Mouse (Mus musculus): ENCODE data around the gene Aamp.

Gene Aamp

DNA sequence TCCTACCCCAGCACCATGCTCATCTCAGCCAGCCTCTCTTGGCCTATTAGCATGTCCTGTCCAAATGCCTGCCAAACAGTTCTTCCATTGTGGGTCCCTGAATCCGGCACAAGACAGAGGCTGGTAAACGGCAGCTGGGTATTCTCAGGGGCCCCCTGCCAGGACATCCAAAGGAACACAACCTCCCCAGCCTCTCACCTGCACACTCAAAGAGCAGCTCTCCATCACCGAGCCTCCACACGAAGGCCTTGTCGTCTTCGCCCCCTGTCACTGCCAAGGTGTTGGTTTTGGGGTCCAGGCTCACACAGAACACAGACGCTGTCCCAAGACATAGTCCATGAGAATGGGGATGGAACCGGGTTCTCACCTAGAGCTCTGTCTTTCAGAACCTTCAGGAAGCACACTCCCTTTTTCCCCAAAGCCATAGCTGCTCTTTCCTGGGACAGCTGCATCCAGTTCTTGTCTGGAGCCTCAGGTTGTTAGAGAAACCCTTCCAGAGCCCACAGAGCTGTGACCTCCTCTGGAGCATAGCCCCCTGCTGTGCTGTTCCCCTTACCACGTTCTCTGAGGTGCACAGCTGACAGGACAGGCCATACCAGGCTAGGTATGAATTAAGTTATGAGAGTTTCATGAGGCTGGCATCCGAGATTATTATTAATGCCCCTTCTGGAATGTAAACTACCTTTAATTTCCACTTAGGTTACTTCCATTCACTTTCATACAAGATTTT lies 1.5 kb downstream of the Aamp start:
- no peak for DNase-seq (ENCODE audit: low read depth, low spot score)

GRCm38 (mm10) chr1:74281886-74282285 lies 2.7 kb downstream of the Aamp start:
- DNase-seq (ENCODE audit: low read depth, low spot score) = no peak

DNA sequence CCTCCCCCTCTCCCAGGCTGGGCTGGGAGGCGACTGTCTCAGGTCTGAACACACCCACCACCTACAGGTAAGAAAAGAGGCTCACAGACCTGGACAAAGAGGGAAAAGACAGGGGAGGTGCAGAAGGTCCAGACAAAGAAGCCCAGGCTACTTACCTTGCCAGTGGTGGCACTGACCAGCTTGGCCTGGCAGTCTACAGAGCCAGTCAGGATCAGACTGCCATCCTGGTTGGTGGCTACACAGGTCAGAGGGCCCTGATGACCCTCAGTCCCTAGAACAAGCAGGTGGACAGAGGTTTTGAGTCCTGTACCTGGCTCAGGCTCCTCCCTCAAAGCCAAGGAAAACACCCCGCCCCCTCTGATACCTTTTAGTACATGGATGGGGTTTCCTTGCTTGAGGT lies 3.2 kb downstream of the Aamp start:
- DNase-seq (ENCODE audit: low read depth, low spot score) = no peak

GRCm38 (mm10) chr1:74280591-74281325 lies 3.8 kb downstream of the Aamp start:
- no peak for DNase-seq (ENCODE audit: low read depth, low spot score)

DNA sequence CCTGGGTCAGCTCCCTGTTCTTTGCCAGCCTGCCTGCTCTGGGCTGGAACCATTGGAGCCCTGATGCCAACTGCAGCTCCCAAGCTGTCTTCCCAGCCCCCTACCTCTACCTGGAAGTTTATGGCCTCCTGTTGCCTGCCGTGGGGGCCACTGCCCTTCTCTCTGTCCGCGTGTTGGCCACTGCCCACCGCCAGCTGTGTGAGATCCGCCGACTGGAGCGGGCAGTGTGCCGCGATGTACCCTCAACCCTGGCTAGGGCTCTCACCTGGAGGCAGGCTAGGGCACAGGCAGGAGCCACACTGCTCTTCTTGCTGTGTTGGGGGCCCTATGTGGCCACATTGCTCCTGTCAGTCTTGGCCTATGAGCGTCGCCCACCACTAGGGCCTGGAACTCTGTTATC lies 5.5 kb downstream of the Aamp start:
- no peak for DNase-seq (ENCODE audit: low read depth, low spot score)

GRCm38 (mm10) chr1:74278538-74278937 lies 6.0 kb downstream of the Aamp start, which contains the start of gene Gpbar1:
Gene Gpbar1, plus strand, starts transcription at chr1:74278550.
- no peak for DNase-seq (ENCODE audit: low read depth, low spot score)

- DNase-seq (ENCODE audit: low read depth, low spot score) = no peak
Observed at GRCm38 (mm10) chr1:74277883-74278537, 6.5 kb downstream of the Aamp start.

- DNase-seq (ENCODE audit: low read depth, low spot score) = no peak
Observed at GRCm38 (mm10) chr1:74277041-74277440, 7.5 kb downstream of the Aamp start.

GRCm38 (mm10) chr1:74275015-74275414 lies 9.5 kb downstream of the Aamp start:
- no peak for DNase-seq (ENCODE audit: low read depth, low spot score)

DNA sequence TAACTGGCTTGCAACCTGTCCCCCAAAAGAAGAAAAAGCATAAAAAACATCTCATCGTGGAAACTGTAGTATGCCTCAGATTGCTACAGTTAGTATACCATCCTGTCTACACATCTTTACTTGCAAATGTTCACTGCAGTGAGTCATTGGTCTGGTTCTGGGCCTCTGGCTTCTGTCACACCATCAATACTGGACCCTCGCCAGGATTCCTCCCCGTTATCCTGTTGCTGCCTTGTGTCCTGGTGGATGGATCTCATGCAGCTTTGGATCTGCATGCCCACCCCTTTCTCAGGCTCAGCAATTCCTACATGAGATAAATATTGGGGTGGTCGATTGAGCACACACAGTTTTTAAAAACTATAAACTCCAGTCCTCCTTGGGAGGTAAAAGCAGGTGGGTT lies 12.9 kb downstream of the Aamp start:
- no peak for DNase-seq (ENCODE audit: low read depth, low spot score)

DNA sequence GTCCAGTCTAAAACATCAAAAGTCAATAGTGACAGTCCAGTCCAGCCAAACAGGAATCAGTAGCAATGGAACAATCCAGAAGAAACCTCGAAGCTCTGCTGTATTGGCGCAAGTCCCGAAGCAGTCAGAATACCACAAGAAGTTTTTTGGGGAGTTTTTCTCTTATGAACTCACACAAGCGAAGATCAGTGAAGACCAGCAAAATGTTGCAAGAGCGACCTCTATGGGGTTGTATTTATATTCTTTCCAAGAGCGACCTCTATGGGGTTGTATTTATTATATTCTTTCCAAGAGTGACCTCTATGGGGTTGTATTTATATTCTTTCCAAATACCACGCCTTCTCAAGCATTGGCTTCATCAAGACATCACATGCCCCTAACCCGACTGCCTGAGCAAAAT lies 15.8 kb downstream of the Aamp start:
- DNase-seq (ENCODE audit: low read depth, low spot score) = peak; percentile 32

DNA sequence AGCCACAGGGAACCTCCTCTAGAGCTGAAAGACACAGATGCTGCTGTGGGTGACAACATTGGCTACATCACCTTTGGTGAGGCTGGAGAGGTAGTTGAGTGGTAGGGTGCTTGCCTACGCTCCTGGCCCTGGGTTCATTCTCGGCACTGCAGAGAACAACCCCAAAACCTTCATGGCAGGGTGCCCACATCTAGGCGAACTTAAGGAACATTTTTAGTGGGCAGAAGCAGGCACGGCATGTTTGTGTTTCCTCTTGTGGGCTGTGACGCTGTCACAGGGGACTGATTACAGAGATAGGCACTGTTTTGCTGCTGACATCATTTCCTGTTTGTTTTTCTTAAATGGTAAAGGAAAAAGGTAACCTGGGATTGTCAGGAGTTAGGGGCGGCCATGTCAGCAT lies 22.0 kb downstream of the Aamp start:
- DNase-seq (ENCODE audit: low read depth, low spot score) = peak; percentile 90

DNA sequence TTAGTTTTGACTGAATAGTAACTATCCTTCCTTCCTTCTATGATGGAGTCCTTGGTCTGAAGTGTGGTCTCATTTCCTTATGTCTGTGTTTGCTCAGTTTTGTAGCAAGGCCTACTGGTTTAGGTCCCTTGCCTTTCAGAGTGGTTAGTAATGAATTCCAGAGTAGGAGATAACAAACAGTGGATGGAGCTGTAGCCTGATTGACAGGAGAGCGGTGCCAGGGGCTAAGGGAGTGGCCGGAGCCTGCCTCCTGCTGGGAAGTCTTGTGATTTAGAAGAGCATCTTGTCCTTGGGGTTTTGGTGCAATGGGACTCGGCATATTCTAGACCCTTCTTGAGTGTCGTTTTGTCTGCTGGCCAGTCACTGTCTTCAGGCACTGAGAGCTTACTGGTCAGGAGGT lies 27.8 kb downstream of the Aamp start:
- no peak for DNase-seq (ENCODE audit: low read depth, low spot score)

- no peak for DNase-seq (ENCODE audit: low read depth, low spot score)
Observed at GRCm38 (mm10) chr1:74255704-74256345, 28.7 kb downstream of the Aamp start.

DNA sequence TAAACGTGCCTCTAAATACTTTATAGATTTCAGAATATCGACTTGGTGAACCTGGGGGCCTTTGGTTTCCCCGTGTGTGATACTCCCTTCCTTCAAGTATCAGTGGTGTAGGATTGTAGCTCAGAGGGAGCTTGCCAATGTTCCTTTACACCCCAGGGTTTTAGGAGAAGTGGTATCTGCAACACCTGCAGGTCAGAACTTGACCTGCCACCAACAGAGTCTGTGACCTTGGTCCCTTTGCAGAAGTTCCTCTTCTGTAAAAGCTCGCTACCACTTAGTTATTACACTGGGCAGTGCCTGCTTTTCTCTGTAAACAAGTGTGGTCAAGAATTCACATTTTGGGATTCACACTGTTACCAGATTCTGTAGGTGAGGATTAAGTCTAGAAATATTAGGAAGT lies 34.4 kb downstream of the Aamp start:
- DNase-seq (ENCODE audit: low read depth, low spot score) = no peak

- DNase-seq (ENCODE audit: low read depth, low spot score) = no peak
Observed at GRCm38 (mm10) chr1:74249331-74249980, 35.1 kb downstream of the Aamp start.

GRCm38 (mm10) chr1:74248799-74249198 lies 35.7 kb downstream of the Aamp start:
- peak; percentile 87 for DNase-seq (ENCODE audit: low read depth, low spot score)

DNA sequence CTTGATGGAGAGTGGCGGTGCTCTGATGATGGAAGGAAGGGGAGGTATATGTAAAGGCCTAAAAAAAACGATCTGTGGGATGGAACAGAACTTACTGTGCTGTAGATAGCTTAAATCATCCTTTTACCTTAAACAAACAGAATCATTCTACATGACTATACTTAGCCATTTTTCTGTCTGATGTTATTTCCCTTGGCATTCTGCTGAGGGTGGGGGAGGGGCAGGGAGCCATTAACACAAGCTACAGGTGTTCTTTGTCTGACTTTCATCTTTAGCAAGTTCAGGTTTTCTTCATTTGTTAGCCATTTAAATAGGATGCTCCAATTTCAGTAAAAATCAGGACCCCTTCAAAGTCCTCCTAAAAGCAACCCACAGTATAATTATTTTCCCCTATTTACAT lies 39.0 kb downstream of the Aamp start:
- peak; percentile 42 for DNase-seq (ENCODE audit: low read depth, low spot score)

- no peak for DNase-seq (ENCODE audit: low read depth, low spot score)
Observed at GRCm38 (mm10) chr1:74240832-74241231, 43.7 kb downstream of the Aamp start.

DNA sequence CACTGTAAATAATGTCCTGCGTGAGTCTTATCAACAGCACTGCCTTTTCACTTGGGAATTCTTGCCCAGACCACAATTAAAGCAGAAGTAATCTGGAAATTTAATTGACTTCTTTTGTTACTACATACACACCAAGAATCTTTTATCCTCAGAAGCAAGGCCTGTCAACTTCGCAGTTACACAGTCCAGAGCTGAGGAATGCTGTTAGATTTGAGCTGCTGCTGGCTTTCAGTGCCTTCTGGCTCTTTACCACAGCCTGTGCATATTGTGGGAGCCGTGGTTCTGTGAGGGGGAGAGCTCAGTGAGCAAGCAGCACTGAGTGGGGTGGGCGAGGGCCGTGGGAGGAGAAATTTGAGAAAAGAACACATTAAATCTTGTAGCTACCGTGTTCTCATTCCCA lies 44.2 kb downstream of the Aamp start:
- DNase-seq (ENCODE audit: low read depth, low spot score) = no peak

DNA sequence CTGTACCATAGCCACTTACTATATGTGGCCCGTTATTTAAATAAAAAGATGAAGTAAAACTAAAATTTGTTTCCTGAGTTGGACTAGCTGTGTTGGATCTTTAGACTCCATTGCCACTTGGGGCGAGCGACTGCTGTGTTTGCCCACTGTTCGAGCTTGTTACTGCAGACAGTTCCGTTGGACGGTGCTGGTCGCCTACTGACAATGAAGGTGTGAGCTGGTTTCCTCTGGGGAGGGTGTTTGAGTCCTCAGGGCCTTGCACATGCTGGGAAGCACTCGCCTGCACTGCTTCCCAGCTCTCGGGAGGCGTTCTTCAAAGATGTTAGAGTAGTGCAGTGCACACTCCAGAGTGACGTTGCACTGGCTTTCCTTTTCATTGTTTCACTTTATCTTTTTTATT lies 44.9 kb downstream of the Aamp start:
- peak; percentile 36 for DNase-seq (ENCODE audit: low read depth, low spot score)

DNA sequence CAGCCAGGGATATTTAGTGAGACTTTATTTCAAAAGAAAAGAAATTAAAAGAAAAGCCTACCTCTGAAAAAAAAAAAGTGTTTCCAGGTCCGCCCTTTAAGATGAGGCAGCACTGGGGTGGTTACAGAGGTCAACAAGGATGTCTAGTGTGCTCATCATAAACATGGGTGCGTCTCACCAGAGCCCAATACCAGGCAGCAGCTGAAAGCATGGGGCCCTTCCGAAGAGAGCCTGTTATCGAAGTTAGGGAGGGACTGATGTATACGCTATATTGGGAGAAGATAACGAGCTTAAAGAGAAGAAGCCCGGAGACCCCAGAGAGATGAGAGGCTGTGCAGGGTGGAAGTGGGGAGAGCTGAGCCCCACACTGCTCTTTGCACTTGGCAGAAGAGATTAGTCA lies 45.4 kb downstream of the Aamp start:
- peak; percentile 54 for DNase-seq (ENCODE audit: low read depth, low spot score)
